10 mouse cellular contexts compared by ENCODE assay signal in genomic region chrX:136067201-136067991, GRCm38 (mm10). TPM values are rescaled to one million over a fixed set of nuclear protein-coding genes. Genes with fewer than 3 reads are reported as not detected.
DNase-seq lines count a peak whose midpoint lies in the region; ATAC-seq lines count a peak whose summit lies in the region.
"Not testable (repeated sequence)": the region's sequence is repeated elsewhere in the genome, so short reads cannot be mapped to it uniquely, and the experiment has no call there.
"Had no signal": no experiment of that assay in that cellular context is flagged by ENCODE, and none has a peak within 500 bp of the region (broad histone marks: within the 10 kb centered on the region; RNA-seq: fewer than 3 reads in every experiment).

No protein-coding gene starts in this region.

- ATAC-seq in heart, embryonic 11.5 days (replicated peaks; ENCODE audit: insufficient number of reproducible peaks, low FRiP score, low TSS enrichment): not testable (repeated sequence)
- ATAC-seq in kidney, embryonic 15.5 days (replicated peaks; ENCODE audit: low FRiP score): peak; percentile 67

- WGBS in embryonic facial prominence, embryonic 10.5 days: 9% methylated on average over 13 of the region's 48 CpGs
- WGBS in heart, embryonic 11.5 days (ENCODE audit: insufficient replicate concordance): 12% methylated on average over 11 of the region's 48 CpGs
- WGBS in kidney, embryonic 15.5 days: 33% methylated on average over 12 of the region's 48 CpGs
- WGBS in limb, embryonic 10.5 days: 8% methylated on average over 15 of the region's 48 CpGs
- 17% methylated on average over 18 of the region's 48 CpGs for WGBS in midbrain, embryonic 10.5 days

- H3K4me2 ChIP-seq in heart, embryonic 11.5 days: peak overlapping the region; percentile 59
- peak overlapping the region; percentile 54 for H3K4me2 ChIP-seq in kidney, embryonic 15.5 days

- peak; percentile 12 for DNase-seq in 3T3-L1 (ENCODE audit: low read depth, low spot score)
- peak; percentile 16 for DNase-seq in c-Kit-positive CD71-negative TER-119-negative erythroid progenitor cells, embryonic 14.5 days (ENCODE audit: low read depth)
- DNase-seq in embryonic facial prominence, embryonic 10.5 days (ENCODE audit: low spot score): peak; percentile 67
- peak; percentile 45 for DNase-seq in limb, embryonic 10.5 days (ENCODE audit: low spot score)
- DNase-seq in midbrain, embryonic 10.5 days (ENCODE audit: low spot score): peak; percentile 43
- DNase-seq in right cerebral cortex, postnatal 10 days (ENCODE audit: low spot score in 2 of 2): peak; percentile 43 to 50

- H3K27ac ChIP-seq in embryonic facial prominence, embryonic 10.5 days (replicated peaks): peak overlapping the region; percentile 77
- H3K27ac ChIP-seq in heart, embryonic 11.5 days (ENCODE audit: low read depth, low read length); kidney, embryonic 15.5 days: not testable (repeated sequence)
- peak overlapping the region; percentile 74; the same call in 1 of the 2 replicates for H3K27ac ChIP-seq in limb, embryonic 10.5 days
- H3K27ac ChIP-seq in midbrain, embryonic 10.5 days (replicated peaks): peak overlapping the region; percentile 85

- H3K9me3 ChIP-seq in embryonic facial prominence, embryonic 10.5 days; heart, embryonic 11.5 days (replicated peaks; ENCODE audit: control insufficient read depth, low read length); kidney, embryonic 15.5 days (replicated peaks); limb, embryonic 10.5 days (replicated peaks); midbrain, embryonic 10.5 days (replicated peaks): not testable (repeated sequence)

- peak overlapping the region; percentile 60 for H3K4me3 ChIP-seq in embryonic facial prominence, embryonic 10.5 days
- peak overlapping the region; percentile 32 for H3K4me3 ChIP-seq in heart, embryonic 11.5 days (ENCODE audit: low read depth, low read length)
- H3K4me3 ChIP-seq in kidney, embryonic 15.5 days (replicated peaks): peak overlapping the region; percentile 41
- peak overlapping the region; percentile 54 for H3K4me3 ChIP-seq in limb, embryonic 10.5 days
- H3K4me3 ChIP-seq in midbrain, embryonic 10.5 days: peak overlapping the region; percentile 60

- not testable (repeated sequence) for H3K4me1 ChIP-seq in embryonic facial prominence, embryonic 10.5 days; heart, embryonic 11.5 days (ENCODE audit: control insufficient read depth, insufficient read depth, low read length); kidney, embryonic 15.5 days; limb, embryonic 10.5 days; midbrain, embryonic 10.5 days

- H3K27me3 ChIP-seq in embryonic facial prominence, embryonic 10.5 days (replicated peaks; ENCODE audit: low read depth, poor library complexity, severe bottlenecking): peaks cover 17% of the 10 kb centered on the region
- H3K27me3 ChIP-seq in heart, embryonic 11.5 days (ENCODE audit: control insufficient read depth, insufficient read depth, low read length); midbrain, embryonic 10.5 days (ENCODE audit: low read depth, poor library complexity, severe bottlenecking): not testable (repeated sequence)
- H3K27me3 ChIP-seq in kidney, embryonic 15.5 days: peaks cover 17% of the 10 kb centered on the region
- peaks cover 28% of the 10 kb centered on the region for H3K27me3 ChIP-seq in limb, embryonic 10.5 days (ENCODE audit: low read depth, poor library complexity, severe bottlenecking)

- not testable (repeated sequence) for H3K9ac ChIP-seq in heart, embryonic 11.5 days (ENCODE audit: low read depth, low read length); kidney, embryonic 15.5 days

- H3K36me3 ChIP-seq in embryonic facial prominence, embryonic 10.5 days (replicated peaks): peaks cover 13% of the 10 kb centered on the region
- H3K36me3 ChIP-seq in heart, embryonic 11.5 days (ENCODE audit: control insufficient read depth, insufficient read depth, low read length); kidney, embryonic 15.5 days; limb, embryonic 10.5 days: not testable (repeated sequence)
- peaks cover 11% of the 10 kb centered on the region for H3K36me3 ChIP-seq in midbrain, embryonic 10.5 days

RNA-seq across cellular contexts. Expression of gene Bex2, which starts 0.6 kb away (rescaled TPM):
- 249 and 257 TPM in 2 replicates for polyA plus RNA-seq in embryonic facial prominence, embryonic 10.5 days (2016; fragmentation: Nextera tagmentation; extraction: Ambion mirVana)
- polyA plus RNA-seq in heart, embryonic 11.5 days (2014; fragmentation: Nextera tagmentation; extraction: Ambion mirVana): 58.7 and 66.7 TPM in 2 replicates
- 83.0 and 87.4 TPM in 2 replicates for polyA plus RNA-seq in kidney, embryonic 15.5 days (2015; fragmentation: Nextera tagmentation; extraction: Ambion mirVana)
- 261 and 268 TPM in 2 replicates for polyA plus RNA-seq in limb, embryonic 10.5 days (2016; fragmentation: Nextera tagmentation; extraction: Ambion mirVana)
- 303 and 318 TPM in 2 replicates for polyA plus RNA-seq in midbrain, embryonic 10.5 days (2016; fragmentation: Nextera tagmentation; extraction: Ambion mirVana)

RNA-seq across cellular contexts. Expression of gene Nxf3, which starts 17.7 kb away (rescaled TPM):
- not detected in 2 replicates for polyA plus RNA-seq in embryonic facial prominence, embryonic 10.5 days (2016; fragmentation: Nextera tagmentation; extraction: Ambion mirVana)
- polyA plus RNA-seq in heart, embryonic 11.5 days (2014; fragmentation: Nextera tagmentation; extraction: Ambion mirVana): 0.53 and 0.56 TPM in 2 replicates
- not detected in 2 replicates for polyA plus RNA-seq in kidney, embryonic 15.5 days (2015; fragmentation: Nextera tagmentation; extraction: Ambion mirVana)
- 0.05 TPM in 1 of 2 replicates, not detected in the other for polyA plus RNA-seq in limb, embryonic 10.5 days (2016; fragmentation: Nextera tagmentation; extraction: Ambion mirVana)
- not detected in 2 replicates for polyA plus RNA-seq in midbrain, embryonic 10.5 days (2016; fragmentation: Nextera tagmentation; extraction: Ambion mirVana)
- polyA plus RNA-seq: adrenal gland, adult 2 months; liver, adult 2 months had no signal

RNA-seq across cellular contexts. Expression of gene Arxes1, which starts 34.2 kb away (rescaled TPM):
- 36.0 and 40.5 TPM in 2 replicates for polyA plus RNA-seq in embryonic facial prominence, embryonic 10.5 days (2016; fragmentation: Nextera tagmentation; extraction: Ambion mirVana)
- polyA plus RNA-seq in heart, embryonic 11.5 days (2014; fragmentation: Nextera tagmentation; extraction: Ambion mirVana): 35.3 and 40.6 TPM in 2 replicates
- polyA plus RNA-seq in kidney, embryonic 15.5 days (2015; fragmentation: Nextera tagmentation; extraction: Ambion mirVana): 35.3 and 37.4 TPM in 2 replicates
- polyA plus RNA-seq in limb, embryonic 10.5 days (2016; fragmentation: Nextera tagmentation; extraction: Ambion mirVana): 38.1 and 40.5 TPM in 2 replicates
- 41.6 and 45.7 TPM in 2 replicates for polyA plus RNA-seq in midbrain, embryonic 10.5 days (2016; fragmentation: Nextera tagmentation; extraction: Ambion mirVana)
- polyA plus RNA-seq: liver, adult 2 months had no signal

Comparison
In these comparisons a context has a peak if more than half of its experiments do, and no peak if none do; other contexts are left out.
1. DNase-seq: peak in every context shown above with its lines; median percentile 67 in embryonic facial prominence, embryonic 10.5 days; 46 in right cerebral cortex, postnatal 10 days; 45 in limb, embryonic 10.5 days; 43 in midbrain, embryonic 10.5 days; 16 in c-Kit-positive CD71-negative TER-119-negative erythroid progenitor cells, embryonic 14.5 days; 12 in 3T3-L1.